Mouse (Mus musculus) hindbrain, embryonic 11.5 days (tissue): ENCODE measurements around the gene Acad11. TPM values are rescaled to one million over a fixed set of nuclear protein-coding genes. Genes with fewer than 3 reads are reported as not detected.

Experiments used
- ATAC-seq: fragments of 200-750 bp; cut with Nextera tagmentation; 2 replicates; pipeline ENCODE4 v1.8.0; 2017; ENCODE audit warnings: mild to moderate bottlenecking, moderate TSS enrichment, moderate library complexity; ENCODE audit not compliant: low FRiP score
- DNase-seq: peaks from one replicate; pipeline ENCODE4 v3.0.0-alpha.2; 2015; ENCODE audit warnings: low spot score
- H3K27ac ChIP-seq: fragments of 300-500 bp; sonication (generic); 2 replicates; pipeline ENCODE4 v1.5.1; 2014; ENCODE audit warnings: mild to moderate bottlenecking, low read depth, low read length
- H3K27me3 ChIP-seq: fragments of 300-500 bp; sonication (generic); 2 replicates; pipeline ENCODE4 v1.6.1; 2014; ENCODE audit warnings: mild to moderate bottlenecking, low read length, moderate library complexity, mixed read lengths; ENCODE audit not compliant: control insufficient read depth, insufficient read depth
- H3K36me3 ChIP-seq: fragments of 300-500 bp; sonication (generic); 2 replicates; pipeline ENCODE4 v1.6.1; 2014; ENCODE audit warnings: mild to moderate bottlenecking, low read length, moderate library complexity, mixed read lengths; ENCODE audit not compliant: control insufficient read depth, insufficient read depth
- H3K4me1 ChIP-seq: fragments of 300-500 bp; sonication (generic); replicated peaks from 2 replicates; pipeline ENCODE4 v1.6.1; 2014; ENCODE audit warnings: low read length, mixed read lengths; ENCODE audit not compliant: control insufficient read depth, insufficient read depth
- H3K4me2 ChIP-seq: fragments of 300-500 bp; sonication (generic); replicated peaks from 2 replicates; pipeline ENCODE4 v1.6.1; 2014; ENCODE audit warnings: mild to moderate bottlenecking, low read depth, low read length
- H3K4me3 ChIP-seq: fragments of 300-500 bp; sonication (generic); 2 replicates; pipeline ENCODE4 v1.5.1; 2014; ENCODE audit warnings: low read depth, low read length
- H3K9ac ChIP-seq: fragments of 300-500 bp; sonication (generic); 2 replicates; pipeline ENCODE4 v1.6.1; 2014; ENCODE audit warnings: low read depth, low read length
- H3K9me3 ChIP-seq: fragments of 300-500 bp; sonication (generic); 2 replicates; pipeline ENCODE4 v1.6.1; 2016; ENCODE audit warnings: low read length; ENCODE audit not compliant: control insufficient read depth
- WGBS: fragments of 180-500 bp; shearing (Covaris S2); extraction: QIAGEN DNeasy Blood & Tissue Kit; methylation state at CpG from one replicate; pipeline ENCODE4 v1.1.7; 2014; 5-methylcytosine and 5-hydroxymethylcytosine counted together
- polyA plus RNA-seq: library from polyadenylated mRNA; unstranded; fragments of >200 nt; fragmentation: Nextera tagmentation; extraction: Ambion mirVana; gene quantifications from 2 replicates; pipeline ENCODE4 v1.2.1, GENCODE M21; 2014

Gene Acad11
- 7.9 and 9.2 TPM in 2 replicates for polyA plus RNA-seq

- WGBS, result under 1% methylated on average over 30 of the region's 30 CpGs
- DNase-seq (peak; percentile 89), ATAC-seq (peak; percentile 95)
- Histone ChIP-seq H3K4me1 (peaks cover 9% of the 10 kb centered on the region; the same call in 1 of the 2 replicates), H3K9ac (peak within 1 kb of the TSS; percentile 82), H3K27ac (no peak within 1 kb of the TSS), H3K27me3 (no peaks in the 10 kb centered on the region), H3K4me3 (peak within 1 kb of the TSS; percentile 81), H3K9me3 (no peaks in the 10 kb centered on the region), H3K4me2 (peak within 1 kb of the TSS; percentile 84), H3K36me3 (no peaks in the 10 kb centered on the region)
Measured at GRCm38 (mm10) chr9:104063244-104063961, at the start of gene Acad11. Acad11 (plus strand) TSS chr9:104063377.

- Histone ChIP-seq H3K9me3 (no peaks in the 10 kb centered on the region), H3K36me3 (no peaks in the 10 kb centered on the region), H3K27me3 (no peaks in the 10 kb centered on the region), H3K27ac (no peak overlapping the region), H3K4me2 (no peak overlapping the region), H3K9ac (no peak overlapping the region), H3K4me3 (no peak overlapping the region), H3K4me1 (no peaks in the 10 kb centered on the region)
- ATAC-seq (no peak), DNase-seq (no peak)
- 69% methylated on average over 1 of the region's 1 CpGs for WGBS
Measured at GRCm38 (mm10) chr9:104014526-104014925, 48.7 kb upstream of the Acad11 start.

GRCm38 (mm10) chr9:104021026-104021425, 42.2 kb upstream of the Acad11 start:
- DNase-seq, result no peak
- Histone ChIP-seq H3K4me2 (no peak overlapping the region), H3K9ac (no peak overlapping the region), H3K4me3 (no peak overlapping the region), H3K27me3 (no peaks in the 10 kb centered on the region), H3K4me1 (no peaks in the 10 kb centered on the region), H3K27ac (no peak overlapping the region), H3K9me3 (no peaks in the 10 kb centered on the region), H3K36me3 (no peaks in the 10 kb centered on the region)
- ATAC-seq, result no peak
- 94% methylated on average over 10 of the region's 10 CpGs for WGBS

- DNase-seq (no peak), ATAC-seq (no peak)
- Histone ChIP-seq H3K4me3 (no peak overlapping the region), H3K36me3 (no peaks in the 10 kb centered on the region), H3K4me2 (no peak overlapping the region), H3K9ac (no peak overlapping the region), H3K9me3 (no peaks in the 10 kb centered on the region), H3K27ac (no peak overlapping the region), H3K4me1 (no peaks in the 10 kb centered on the region), H3K27me3 (no peaks in the 10 kb centered on the region)
- WGBS, result 95% methylated on average over 8 of the region's 8 CpGs
Measured at GRCm38 (mm10) chr9:104027186-104027585, 36.0 kb upstream of the Acad11 start.

GRCm38 (mm10) chr9:104029861-104030260, 33.3 kb upstream of the Acad11 start:
- Histone ChIP-seq H3K9me3 (no peaks in the 10 kb centered on the region), H3K9ac (no peak overlapping the region), H3K4me2 (no peak overlapping the region), H3K27me3 (no peaks in the 10 kb centered on the region), H3K4me1 (no peaks in the 10 kb centered on the region), H3K36me3 (no peaks in the 10 kb centered on the region), H3K4me3 (no peak overlapping the region), H3K27ac (no peak overlapping the region)
- DNase-seq (no peak), ATAC-seq (no peak)
- WGBS, result 90% methylated on average over 11 of the region's 11 CpGs

GRCm38 (mm10) chr9:104034231-104034630, 28.9 kb upstream of the Acad11 start:
- H3K9ac ChIP-seq, result no peak overlapping the region
- H3K4me3 ChIP-seq, result no peak overlapping the region
- no peaks in the 10 kb centered on the region for H3K36me3 ChIP-seq
- H3K4me2 ChIP-seq, result no peak overlapping the region
- no peak for DNase-seq
- no peak for ATAC-seq
- no peak overlapping the region for H3K27ac ChIP-seq
- WGBS, result 81% methylated on average over 8 of the region's 8 CpGs
- H3K9me3 ChIP-seq, result no peaks in the 10 kb centered on the region
- H3K4me1 ChIP-seq, result no peaks in the 10 kb centered on the region
- no peaks in the 10 kb centered on the region for H3K27me3 ChIP-seq

- WGBS, result 73% methylated on average over 6 of the region's 6 CpGs
- no peak overlapping the region for H3K4me2 ChIP-seq
- H3K27ac ChIP-seq, result no peak overlapping the region
- no peak overlapping the region for H3K4me3 ChIP-seq
- no peaks in the 10 kb centered on the region for H3K9me3 ChIP-seq
- no peak overlapping the region for H3K9ac ChIP-seq
- no peaks in the 10 kb centered on the region for H3K27me3 ChIP-seq
- no peaks in the 10 kb centered on the region for H3K4me1 ChIP-seq
- DNase-seq, result no peak
- ATAC-seq, result no peak
- no peaks in the 10 kb centered on the region for H3K36me3 ChIP-seq
Measured at GRCm38 (mm10) chr9:104034718-104035117, 28.5 kb upstream of the Acad11 start.

GRCm38 (mm10) chr9:104035261-104036015, 27.7 kb upstream of the Acad11 start:
- no peak overlapping the region for H3K27ac ChIP-seq
- no peak for ATAC-seq
- H3K27me3 ChIP-seq, result no peaks in the 10 kb centered on the region
- H3K4me3 ChIP-seq, result no peak overlapping the region
- no peaks in the 10 kb centered on the region for H3K4me1 ChIP-seq
- no peak overlapping the region for H3K4me2 ChIP-seq
- no peaks in the 10 kb centered on the region for H3K9me3 ChIP-seq
- H3K36me3 ChIP-seq, result no peaks in the 10 kb centered on the region
- 45% methylated on average over 24 of the region's 24 CpGs for WGBS
- DNase-seq, result peak; percentile 86
- H3K9ac ChIP-seq, result no peak overlapping the region

GRCm38 (mm10) chr9:104038266-104038665, 24.9 kb upstream of the Acad11 start:
- Histone ChIP-seq H3K4me3 (no peak overlapping the region), H3K9ac (no peak overlapping the region), H3K4me2 (no peak overlapping the region), H3K27ac (no peak overlapping the region), H3K36me3 (no peaks in the 10 kb centered on the region), H3K9me3 (no peaks in the 10 kb centered on the region), H3K4me1 (no peaks in the 10 kb centered on the region), H3K27me3 (no peaks in the 10 kb centered on the region)
- WGBS, result 91% methylated on average over 13 of the region's 13 CpGs
- DNase-seq (no peak), ATAC-seq (no peak)
